Mouse (Mus musculus): ENCODE results near the gene Kcnj8. TPM values are rescaled to one million over a fixed set of nuclear protein-coding genes. Genes with fewer than 3 reads are reported as not detected.

Kcnj8 gene
- total RNA-seq (2021) = 10 to 100 TPM; 16.5 to 16.8 TPM
- long read RNA-seq, experiment 1, transcript Kcnj8-202 (3 exons, 2,548 nt) = major isoform, 31 of 37 reads
- long read RNA-seq, experiment 1, partial matches to known transcripts = 0 of 37 reads
- long read RNA-seq, experiment 1, other reads (novel, unspliced or antisense) = 6 of 37 reads
- long read RNA-seq, experiment 2, transcript Kcnj8-202 (3 exons, 2,548 nt) = major isoform, 28 of 53 reads
- long read RNA-seq, experiment 2, partial matches to known transcripts = 6 of 53 reads
- long read RNA-seq, experiment 2, other reads (novel, unspliced or antisense) = 17 of 53 reads

DNA sequence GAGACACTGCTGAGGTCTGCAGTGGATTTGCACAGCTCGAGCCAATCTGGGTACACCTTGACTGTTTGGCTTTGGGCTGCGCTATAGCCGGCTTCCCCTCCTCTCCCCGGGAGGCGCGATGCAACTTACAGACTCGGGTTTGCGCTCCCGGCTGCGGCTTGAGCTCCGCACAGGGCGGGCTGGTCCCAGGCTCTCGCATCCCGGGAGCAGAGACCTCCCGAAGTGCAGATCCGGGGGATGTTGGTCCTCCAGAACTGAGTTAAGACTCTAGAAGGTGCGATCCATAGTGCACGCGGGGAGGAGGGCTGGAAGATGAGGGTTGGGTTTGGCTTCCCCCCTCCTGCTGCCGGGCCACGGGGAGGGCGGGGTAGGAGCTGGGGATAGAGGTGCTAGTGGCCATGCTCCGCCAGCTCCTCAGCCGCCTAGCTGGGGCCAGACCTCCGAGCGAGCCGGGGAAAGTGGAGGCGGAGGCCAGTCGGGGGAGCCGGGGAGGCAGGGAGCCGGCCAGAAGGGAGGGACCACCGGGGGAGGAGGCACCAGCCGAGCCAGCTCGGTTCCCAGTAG is at the start of gene Kcnj8:
Gene Kcnj8, minus strand, starts transcription at position 560 of the 564 bp plus-strand sequence.
- DNase-seq (ENCODE audit: low spot score in 2 of 2) = peak; percentile 26 to 39

DNA sequence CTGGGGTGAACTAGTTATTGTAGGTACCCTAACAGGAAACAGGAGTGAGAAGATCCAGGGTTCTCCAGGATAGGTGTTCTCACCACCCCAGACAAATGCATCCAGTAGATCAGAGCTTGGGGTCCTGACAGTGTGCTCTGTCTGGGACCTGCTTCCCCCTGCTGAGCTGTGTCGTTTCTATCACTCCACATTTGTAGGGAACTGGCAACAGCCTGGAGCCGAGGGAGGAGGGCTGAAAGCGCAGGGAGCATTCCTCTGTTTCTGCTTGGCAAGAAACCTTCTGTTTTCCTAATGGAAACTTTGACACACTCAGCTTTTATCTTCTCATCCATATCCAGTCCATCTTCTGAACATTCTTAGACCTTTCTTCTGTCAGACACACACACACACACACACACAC is 45.2 kb upstream of the Kcnj8 start:
- DNase-seq (ENCODE audit: low spot score in 2 of 2) = no peak

DNA sequence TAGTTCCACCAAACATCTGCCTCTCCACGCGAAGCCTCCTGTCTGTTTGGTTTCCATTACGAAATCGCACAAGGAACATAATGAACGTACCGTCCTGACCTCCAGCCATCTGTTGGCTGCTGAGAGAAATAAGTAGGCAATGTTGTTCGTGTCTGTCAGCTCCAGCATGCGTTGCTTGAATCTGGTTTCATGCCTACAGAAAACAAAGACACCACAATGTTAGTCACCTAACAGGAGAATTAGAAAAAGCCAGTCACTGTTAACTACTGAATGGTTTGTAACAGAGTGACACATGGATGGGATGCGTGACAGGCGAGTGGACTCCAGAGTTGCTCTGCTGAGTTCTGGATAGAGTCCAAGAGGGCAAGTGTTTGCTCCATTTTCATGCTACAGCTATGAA is 42.9 kb upstream of the Kcnj8 start:
- no peak for DNase-seq (ENCODE audit: low spot score in 2 of 2)

DNA sequence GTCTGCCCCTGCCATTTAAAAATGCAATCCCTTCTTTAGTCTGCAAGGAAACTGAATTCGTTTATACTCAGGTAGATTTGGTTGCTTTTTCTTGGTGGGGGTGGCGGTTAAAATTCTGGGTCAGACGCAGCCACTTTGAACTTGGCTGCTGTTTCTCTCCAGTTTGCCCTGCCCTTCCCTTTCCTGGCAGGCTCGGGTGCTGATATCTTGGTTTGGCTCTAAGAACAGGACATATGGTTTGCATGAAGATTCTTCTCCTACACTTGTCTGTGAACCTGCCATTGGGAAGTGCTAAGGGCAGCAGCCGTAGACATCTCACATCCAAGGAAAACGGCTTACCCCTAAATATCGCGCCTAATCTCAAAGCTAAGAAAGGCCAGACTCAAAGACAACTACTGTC is 41.0 kb upstream of the Kcnj8 start:
- no peak for DNase-seq (ENCODE audit: low spot score in 2 of 2)

DNA sequence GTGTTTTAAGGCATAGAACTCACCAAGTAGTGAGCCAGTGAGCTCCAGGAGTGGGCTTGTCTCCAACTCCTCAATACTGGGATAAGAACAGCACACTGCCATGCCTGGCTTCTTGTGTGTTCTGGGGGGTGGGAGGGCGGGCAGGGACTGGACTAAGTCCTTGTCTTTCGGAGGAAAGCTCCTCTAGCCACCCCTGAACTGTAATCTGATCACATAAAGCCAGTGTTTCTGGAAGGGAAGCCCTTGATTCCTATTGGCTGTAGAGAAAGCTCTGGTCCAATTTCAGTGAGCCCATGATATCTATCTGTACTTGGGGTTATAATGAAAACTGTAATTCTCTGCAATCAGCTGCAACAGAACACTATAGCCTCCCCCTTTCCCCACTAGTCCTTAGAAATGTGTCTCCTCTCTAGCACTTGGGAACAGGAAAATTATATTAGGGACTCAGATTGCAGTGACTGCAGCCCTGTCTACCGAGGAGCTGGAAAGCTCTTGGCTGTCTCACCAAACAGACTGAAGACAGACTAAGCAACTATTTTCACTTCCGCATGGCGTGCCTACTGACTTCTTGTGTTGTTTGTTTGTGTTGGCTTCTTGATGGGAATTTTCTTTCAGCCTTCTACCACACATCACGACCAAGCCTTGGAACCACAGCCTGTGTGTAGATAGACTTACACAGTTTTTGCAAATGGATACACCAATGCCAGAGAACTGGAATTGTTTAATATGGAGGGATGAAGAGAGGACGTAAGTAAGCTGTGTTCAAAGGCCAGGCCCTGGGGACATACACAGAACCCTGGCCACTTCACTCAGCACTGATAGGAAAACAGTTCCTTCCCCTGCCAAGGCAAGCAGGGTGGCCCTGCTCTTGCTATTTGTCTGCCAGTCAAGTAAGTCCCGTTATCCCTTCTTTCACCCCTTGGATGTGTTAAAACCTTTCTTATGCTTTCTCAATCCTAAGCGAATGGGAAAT is 38.3 kb upstream of the Kcnj8 start:
- no peak for DNase-seq (ENCODE audit: low spot score in 2 of 2)

DNA sequence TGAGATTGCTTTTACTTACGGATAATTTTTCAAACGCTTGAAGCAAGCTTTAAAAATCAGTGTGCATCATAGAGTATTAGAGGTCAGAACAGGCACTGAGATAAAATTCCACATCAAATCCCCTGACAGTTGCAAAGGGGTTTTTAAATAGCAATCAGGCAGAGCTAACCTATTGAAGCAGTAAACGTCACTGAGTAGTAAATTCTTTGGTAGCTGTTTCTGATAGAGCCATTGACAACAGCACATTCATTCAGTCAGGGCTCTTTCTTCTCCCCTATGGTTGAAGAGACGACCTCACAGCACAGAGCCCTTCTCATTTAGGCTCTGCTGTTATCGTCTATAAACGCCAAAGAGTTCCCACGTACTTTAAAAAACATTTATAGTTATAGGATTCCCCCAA is 35.7 kb upstream of the Kcnj8 start:
- no peak for DNase-seq (ENCODE audit: low spot score in 2 of 2)

DNA sequence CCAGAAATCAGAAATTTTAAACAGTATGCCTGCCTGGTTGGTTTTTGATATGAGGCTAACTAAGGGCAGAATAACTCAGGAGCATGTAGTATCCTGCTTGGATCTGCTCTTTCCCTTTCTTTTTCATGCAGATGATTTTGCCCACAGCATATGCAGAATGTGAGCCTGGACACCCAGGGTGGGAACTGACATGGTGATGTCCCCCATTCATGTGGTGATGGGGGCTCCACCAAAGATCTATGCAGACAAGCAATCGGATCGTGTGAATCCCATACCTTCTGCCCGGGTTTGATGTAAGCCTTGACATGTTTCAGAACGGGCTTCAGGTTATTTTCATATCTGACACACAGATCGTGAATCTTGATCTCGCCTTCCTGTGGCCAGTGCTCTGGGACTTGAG is 31.4 kb upstream of the Kcnj8 start:
- DNase-seq (ENCODE audit: low spot score in 2 of 2) = no peak

DNA sequence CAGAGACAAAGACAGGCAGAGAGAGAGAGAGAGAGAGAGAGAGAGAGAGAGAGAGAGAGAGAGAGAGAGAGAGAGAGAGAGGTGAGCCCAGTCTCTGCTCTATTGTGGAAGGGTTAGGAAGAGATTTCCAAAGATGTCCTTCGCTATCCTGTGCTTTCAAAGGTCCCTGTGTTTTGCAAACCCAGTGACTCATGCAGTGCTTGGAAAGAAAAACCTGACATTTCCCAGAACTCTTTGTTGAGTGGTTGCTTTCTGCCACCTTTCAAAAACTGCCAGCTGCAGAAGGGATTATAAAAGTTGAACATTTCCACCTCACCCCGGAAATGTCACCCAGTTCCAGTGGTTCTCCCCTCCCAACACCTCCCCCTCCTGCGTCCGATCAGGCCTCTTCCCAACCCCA is 7.4 kb upstream of the Kcnj8 start:
- no peak for DNase-seq (ENCODE audit: low spot score in 2 of 2)

DNA sequence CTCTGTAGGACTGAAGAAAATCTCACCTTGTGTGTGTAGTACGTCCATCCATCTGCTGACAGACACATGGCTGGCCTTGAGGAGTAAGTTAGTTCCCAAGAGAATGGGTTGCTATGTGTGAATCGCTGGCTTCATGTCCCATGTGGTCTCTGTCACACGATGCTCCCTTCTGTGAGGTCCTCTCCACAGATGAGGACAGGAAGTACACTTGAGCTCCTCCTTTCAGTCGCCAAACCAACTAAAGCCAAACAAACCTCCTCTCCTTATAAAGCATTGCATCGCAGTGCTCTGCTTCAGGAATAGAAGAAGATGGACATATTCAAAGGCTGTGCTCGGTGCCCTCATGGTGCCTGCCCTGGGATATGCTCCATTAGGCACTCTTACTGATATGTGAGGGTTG is 6.4 kb upstream of the Kcnj8 start:
- no peak for DNase-seq (ENCODE audit: low spot score in 2 of 2)

DNA sequence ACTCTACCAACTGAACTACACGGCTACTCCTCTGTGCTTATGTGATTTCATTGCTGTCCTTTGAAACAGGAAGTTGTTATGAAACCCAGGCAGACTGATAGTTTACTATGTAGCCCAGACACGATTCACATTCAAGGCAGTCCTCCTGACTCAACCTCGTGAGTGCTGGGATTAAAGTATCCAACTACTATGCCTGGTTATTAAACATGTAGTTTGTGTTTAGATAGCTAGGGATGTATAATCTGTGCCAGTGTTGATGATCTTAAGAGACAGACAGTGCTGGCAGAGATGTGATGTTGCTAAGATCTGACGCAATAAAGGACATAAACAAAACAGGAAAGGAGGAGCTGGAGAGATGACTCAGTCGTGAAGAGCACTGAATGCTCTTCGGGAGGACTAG is 1.5 kb upstream of the Kcnj8 start:
- DNase-seq (ENCODE audit: low spot score in 2 of 2) = no peak

DNA sequence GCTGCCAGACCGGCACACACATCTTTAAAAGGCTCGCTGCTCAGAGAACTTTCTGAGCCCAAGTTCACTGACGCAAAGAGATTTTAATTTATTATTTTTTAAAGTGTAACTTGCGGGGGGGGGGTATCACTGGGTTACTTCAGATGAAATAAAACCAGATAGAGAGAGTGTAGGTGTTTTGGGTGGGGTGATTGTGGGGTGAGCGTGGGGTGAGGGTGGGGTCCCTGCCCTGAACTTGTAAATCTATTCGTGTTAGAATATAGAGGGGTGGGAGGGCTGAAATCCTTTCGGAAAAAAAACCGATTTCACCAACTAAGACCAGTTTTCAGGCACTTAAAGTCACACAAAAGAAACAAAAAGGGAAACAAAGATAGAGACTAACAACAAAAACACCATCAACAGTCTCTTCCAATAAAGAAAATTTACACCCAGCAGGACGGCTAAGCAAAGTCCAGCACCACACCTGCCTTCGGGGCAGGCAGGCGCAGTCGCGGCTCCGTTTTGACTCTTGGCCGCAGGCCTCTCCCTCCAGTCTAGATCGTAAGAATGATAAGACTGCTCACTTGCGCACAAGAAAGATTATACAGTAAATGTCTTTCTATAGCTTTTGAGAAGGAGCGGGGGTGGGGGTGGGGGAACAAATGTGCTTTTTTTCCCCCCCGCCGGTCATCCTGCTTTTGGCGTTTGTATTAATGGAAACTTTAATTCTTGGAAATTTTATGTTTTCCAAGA is 381 bp upstream of the Kcnj8 start:
- DNase-seq (ENCODE audit: low spot score in 2 of 2) = no peak

DNA sequence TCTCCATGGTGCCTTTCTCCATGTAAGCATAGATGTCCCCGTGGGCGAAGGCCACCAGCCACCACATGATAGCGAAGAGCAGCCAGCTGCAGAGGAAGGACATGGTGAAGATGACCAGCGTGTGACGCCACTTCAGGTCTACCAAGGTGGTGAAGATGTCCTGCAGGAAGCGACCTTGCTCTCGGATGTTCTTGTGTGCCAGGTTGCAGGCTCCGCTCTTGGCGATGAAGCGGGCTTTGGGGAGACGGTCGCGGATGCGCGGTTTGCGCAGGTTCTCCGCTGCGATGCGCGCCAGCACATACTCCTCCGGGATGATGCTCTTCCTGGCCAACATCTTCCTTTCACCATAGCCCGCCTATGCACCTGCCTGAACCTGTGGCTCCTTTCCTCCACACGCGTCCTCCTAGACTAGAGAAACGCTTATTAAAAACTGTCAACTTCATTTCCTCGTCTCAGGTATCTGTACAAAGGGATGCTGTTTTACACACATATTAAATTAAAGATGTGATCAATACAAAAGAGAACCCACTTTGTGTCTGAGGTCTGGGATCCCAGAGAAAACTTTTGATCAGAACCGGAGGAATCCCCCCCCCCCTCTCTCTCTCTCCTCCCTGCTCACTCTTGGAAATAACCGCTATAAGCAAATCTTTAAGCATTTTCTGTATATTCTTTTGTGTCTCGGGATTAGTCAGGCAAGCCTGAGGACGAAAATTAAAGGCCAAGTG is 1.2 kb downstream of the Kcnj8 start:
- no peak for DNase-seq (ENCODE audit: low spot score in 2 of 2)

DNA sequence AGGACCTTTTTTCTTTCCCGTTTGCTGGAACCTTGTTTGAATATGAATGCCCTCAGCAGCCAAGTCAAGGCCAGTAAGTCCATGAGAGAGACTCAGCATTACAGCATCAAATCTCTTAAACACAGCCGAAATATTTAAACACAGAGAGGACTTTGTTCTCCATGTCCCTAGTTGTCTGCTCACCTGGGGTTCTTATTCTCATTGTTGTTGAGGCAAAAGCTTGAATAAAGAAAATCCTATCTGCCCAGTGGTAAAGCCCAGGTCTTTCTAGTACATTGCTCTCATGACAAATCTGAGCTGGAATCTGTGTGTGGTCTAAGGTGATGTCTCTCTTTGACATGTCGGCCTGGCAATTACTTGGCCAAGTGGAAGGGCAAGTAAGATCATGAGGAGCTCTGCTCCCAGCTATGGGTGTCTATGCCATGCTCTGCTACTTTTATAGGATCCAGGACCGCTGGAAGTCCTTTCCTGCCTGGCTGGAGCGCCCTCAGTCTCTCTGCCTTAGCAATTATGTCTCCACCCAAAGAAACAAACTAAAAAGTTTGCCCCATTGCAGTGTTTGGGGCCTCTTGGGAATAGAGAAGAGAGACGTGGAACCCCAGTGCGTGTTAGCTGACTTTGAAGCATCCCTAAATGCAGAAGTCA is 2.6 kb downstream of the Kcnj8 start:
- no peak for DNase-seq (ENCODE audit: low spot score in 2 of 2)

DNA sequence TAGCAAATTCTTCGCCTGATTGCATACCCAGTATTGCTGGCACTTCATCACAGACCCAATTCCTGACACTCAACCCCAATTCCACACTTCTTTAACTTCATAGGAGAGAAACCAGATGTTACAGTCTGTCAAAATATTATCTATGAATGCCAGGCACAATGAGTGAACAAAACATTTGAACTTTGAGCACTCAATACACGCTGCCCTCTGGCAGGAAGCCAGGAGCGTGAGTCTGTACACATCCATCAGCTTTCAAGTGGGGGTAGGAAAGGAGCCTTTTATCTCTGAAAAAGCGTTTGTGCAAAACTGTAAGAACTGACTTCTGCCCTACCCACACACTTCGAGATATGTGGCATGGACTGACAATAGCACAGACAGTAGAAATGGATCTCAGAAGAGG is 4.0 kb downstream of the Kcnj8 start:
- DNase-seq (ENCODE audit: low spot score in 2 of 2) = peak in 1 of 2 experiments; percentile 36

DNA sequence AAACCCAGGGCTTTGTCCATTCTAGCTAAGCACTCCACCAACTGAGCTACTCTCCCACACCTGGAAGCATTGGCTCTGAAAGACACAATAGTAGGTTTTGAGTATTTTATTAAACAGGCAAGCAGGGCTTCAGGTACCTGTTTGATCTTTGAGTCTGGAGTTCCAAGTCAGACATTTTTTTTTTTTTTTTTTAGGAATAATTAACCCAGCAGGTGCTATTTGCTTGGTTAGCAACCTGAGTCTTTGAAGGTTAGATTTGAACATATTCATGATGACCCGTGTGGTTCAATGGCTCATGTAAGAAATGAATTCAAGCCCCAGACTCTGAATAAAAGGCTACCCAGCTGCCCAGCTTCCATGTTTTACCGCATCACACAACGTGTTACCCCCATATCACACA is 6.7 kb downstream of the Kcnj8 start:
- DNase-seq (ENCODE audit: low spot score in 2 of 2) = no peak

DNA sequence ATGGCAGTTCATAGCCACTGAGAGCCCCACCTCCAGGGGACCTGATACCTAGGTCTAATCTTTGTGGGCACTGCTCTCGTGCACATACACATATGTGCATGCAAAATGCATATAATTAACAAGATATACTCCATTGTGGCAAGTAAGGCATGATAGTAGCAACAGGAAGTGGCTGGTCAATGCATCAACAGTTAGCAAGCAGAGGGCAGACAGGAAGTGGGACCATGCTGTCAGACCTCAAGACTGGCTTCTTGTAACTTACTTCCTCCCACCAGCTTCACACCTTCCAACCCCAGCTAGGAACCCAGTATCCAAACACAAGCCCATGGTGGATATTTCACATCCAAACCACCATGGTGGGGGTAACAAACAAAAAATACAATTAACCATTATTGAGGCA is 10.3 kb downstream of the Kcnj8 start:
- no peak for DNase-seq (ENCODE audit: low spot score in 2 of 2)

DNA sequence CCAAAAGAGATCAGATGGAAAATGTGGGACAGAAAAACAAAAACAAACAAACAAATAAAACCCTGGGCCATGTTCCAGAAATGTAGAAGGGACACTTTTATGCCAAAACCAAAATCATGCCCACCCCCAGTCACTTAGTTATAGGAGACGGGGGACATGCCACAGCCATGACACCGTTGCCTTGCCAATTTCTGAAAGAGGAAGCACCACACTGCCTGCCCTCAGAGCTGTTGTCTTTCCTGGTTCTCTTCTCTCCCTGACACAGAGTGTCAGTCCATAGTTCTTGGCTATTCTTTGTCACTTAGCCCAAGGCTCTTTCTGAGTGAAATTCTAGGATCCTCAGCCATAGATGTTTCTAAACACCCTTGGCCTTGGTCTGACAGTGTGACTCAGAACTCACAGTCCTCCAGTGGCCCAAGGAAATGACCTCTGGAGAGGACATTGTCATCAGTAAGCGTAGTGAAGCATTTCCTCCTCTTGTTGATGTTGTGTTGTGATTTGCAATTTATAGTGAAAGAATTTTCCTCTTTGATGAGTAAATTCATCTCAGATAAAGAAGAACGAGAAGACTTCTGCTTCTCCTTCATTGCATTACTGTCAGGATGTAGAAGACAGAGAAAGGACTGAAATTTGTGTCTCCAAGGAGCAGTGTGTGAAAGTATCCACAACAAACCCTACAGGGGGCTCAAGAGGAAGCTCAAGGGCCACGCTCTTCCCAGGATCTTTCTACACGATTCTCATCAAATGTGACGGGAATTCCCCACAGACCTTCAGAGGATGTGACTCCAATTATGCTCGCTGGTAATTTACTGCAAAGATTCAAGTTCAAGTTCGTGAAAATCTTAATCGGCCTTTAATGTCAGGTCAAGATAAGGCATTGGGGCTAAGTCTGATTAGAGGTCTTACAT is 12.4 kb downstream of the Kcnj8 start:
- DNase-seq (ENCODE audit: low spot score in 2 of 2) = no peak

DNA sequence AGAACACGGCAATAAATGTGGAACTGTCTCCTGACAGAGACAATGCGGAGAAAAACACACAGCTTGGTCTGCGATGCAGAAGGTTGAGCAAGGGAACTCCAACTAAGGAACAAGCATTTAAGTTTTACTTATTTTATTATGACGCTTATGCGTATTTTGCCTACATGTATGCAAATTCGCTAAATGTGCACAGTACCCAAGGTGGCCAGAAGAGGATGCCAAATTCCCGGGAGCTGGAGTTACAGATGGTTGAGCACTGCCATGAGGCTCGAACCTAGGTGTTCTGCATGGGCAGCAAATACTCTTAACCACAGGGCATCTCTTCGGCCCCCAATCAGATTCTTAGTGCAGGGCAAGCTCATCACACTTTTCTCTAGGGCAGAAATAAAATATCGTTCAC is 13.3 kb downstream of the Kcnj8 start:
- DNase-seq (ENCODE audit: low spot score in 2 of 2) = no peak

DNA sequence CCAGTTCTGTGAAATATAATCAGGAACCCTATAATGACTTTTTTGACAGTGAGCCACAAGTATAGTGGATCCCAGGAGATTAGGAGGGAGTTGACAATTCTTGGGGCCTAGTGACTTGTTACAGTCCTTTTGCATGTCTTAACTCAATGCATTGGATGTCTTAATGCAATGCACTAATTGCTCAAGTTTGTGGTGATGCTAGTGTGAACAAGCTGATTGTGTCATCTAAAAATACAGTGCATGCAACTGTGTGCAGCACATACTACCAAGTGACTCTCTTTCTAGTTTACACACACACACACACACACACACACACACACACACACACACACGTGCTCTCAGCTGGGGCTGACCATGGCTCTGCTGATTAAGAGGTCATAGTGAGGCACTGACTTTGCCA is 15.4 kb downstream of the Kcnj8 start:
- DNase-seq (ENCODE audit: low spot score in 2 of 2) = no peak
